Mouse (Mus musculus) E14TG2a.4 (cell line): ENCODE measurements around the gene Gm20388.

Experiments used
- H3K27me3 ChIP-seq: 2 replicates; pipeline ENCODE4 v1.6.1; 2014; ENCODE audit warnings: low read length, control low read depth; ENCODE audit not compliant: insufficient read depth
- H3K36me3 ChIP-seq: 2 replicates; pipeline ENCODE4 v1.6.1; 2014; ENCODE audit warnings: low read length, control low read depth; ENCODE audit not compliant: insufficient read depth
- H3K4me1 ChIP-seq: replicated peaks from 2 replicates; pipeline ENCODE4 v1.6.1; 2014; ENCODE audit warnings: low read depth, low read length, control low read depth
- H3K4me3 ChIP-seq: replicated peaks from 2 replicates; pipeline ENCODE4 v1.5.1; 2014; ENCODE audit warnings: mild to moderate bottlenecking, low read length
- H3K9me3 ChIP-seq: 2 replicates; pipeline ENCODE4 v1.6.1; 2014; ENCODE audit warnings: low read length, control low read depth
- CTCF ChIP-seq: conservative IDR thresholded peaks from 2 replicates; pipeline ENCODE4 v1.5.1; 2014; ENCODE audit warnings: low read length
- NANOG ChIP-seq: IDR thresholded peaks from 2 replicates; pipeline ENCODE4 v1.6.1; 2014; ENCODE audit warnings: borderline replicate concordance, low read length, mixed read lengths
- POU5F1 ChIP-seq: IDR thresholded peaks from 2 replicates; pipeline ENCODE4 v1.6.1; 2014; ENCODE audit warnings: low read length, borderline replicate concordance

The Gm20388 gene

GRCm38 (mm10) chr8:123961371-123961770 lies 4050.7 kb downstream of the Gm20388 start:
- Histone ChIP-seq H3K4me3 (no peak overlapping the region), H3K27me3 (no peaks in the 10 kb centered on the region), H3K4me1 (peaks cover 15% of the 10 kb centered on the region), H3K9me3 (no peaks in the 10 kb centered on the region), H3K36me3 (peaks cover 72% of the 10 kb centered on the region)
- TF ChIP-seq NANOG (no peak), POU5F1 (no peak), CTCF (no peak)

- Histone ChIP-seq H3K27me3 (no peaks in the 10 kb centered on the region), H3K4me3 (no peak overlapping the region), H3K36me3 (peaks cover 47% of the 10 kb centered on the region), H3K9me3 (no peaks in the 10 kb centered on the region), H3K4me1 (0 out of 2 replicates have a peak, but pooled peaks cover 9% of the 10 kb centered on the region)
- TF ChIP-seq NANOG: no peak
- TF ChIP-seq CTCF: peak; percentile 50
Observed at GRCm38 (mm10) chr8:123966896-123967295, 4056.3 kb downstream of the Gm20388 start.

- 0 out of 2 replicates have a peak, but pooled peaks cover 3% of the 10 kb centered on the region for H3K9me3 ChIP-seq
- TF ChIP-seq NANOG (no peak), CTCF (no peak), POU5F1 (no peak)
- H3K27me3 ChIP-seq: no peaks in the 10 kb centered on the region
- H3K4me1 ChIP-seq: peaks cover 29% of the 10 kb centered on the region
- H3K4me3 ChIP-seq: no peak overlapping the region
- peaks cover 10% of the 10 kb centered on the region for H3K36me3 ChIP-seq
Observed at GRCm38 (mm10) chr8:123973495-123973894, 4062.9 kb downstream of the Gm20388 start.

- Histone ChIP-seq H3K27me3 (peaks cover 9% of the 10 kb centered on the region), H3K4me3 (no peak overlapping the region), H3K4me1 (peaks cover 35% of the 10 kb centered on the region), H3K9me3 (0 out of 2 replicates have a peak, but pooled peaks cover 3% of the 10 kb centered on the region), H3K36me3 (no peaks in the 10 kb centered on the region; the same call in 1 of the 2 replicates)
- TF ChIP-seq CTCF (no peak), POU5F1 (no peak), NANOG (no peak)
Observed at GRCm38 (mm10) chr8:123977499-123977898, 4066.9 kb downstream of the Gm20388 start.

- TF ChIP-seq POU5F1 (no peak), NANOG (no peak), CTCF (no peak)
- Histone ChIP-seq H3K36me3 (no peaks in the 10 kb centered on the region; the same call in 1 of the 2 replicates), H3K27me3 (peaks cover 9% of the 10 kb centered on the region), H3K4me1 (peaks cover 36% of the 10 kb centered on the region), H3K9me3 (0 out of 2 replicates have a peak, but pooled peaks cover 3% of the 10 kb centered on the region), H3K4me3 (0 out of 2 replicates have a peak overlapping the region, but pooled peaks have one; percentile 4)
Observed at GRCm38 (mm10) chr8:123978166-123978838, 4067.7 kb downstream of the Gm20388 start.

GRCm38 (mm10) chr8:123978926-123979325 lies 4068.3 kb downstream of the Gm20388 start:
- 0 out of 2 replicates have a peak overlapping the region, but pooled peaks have one; percentile 4 for H3K4me3 ChIP-seq
- no peaks in the 10 kb centered on the region; the same call in 1 of the 2 replicates for H3K36me3 ChIP-seq
- peaks cover 9% of the 10 kb centered on the region for H3K27me3 ChIP-seq
- H3K9me3 ChIP-seq: 0 out of 2 replicates have a peak, but pooled peaks cover 3% of the 10 kb centered on the region
- TF ChIP-seq CTCF (no peak), POU5F1 (no peak), NANOG (no peak)
- peaks cover 37% of the 10 kb centered on the region for H3K4me1 ChIP-seq

- Histone ChIP-seq H3K36me3 (no peaks in the 10 kb centered on the region; the same call in 1 of the 2 replicates), H3K4me1 (peaks cover 41% of the 10 kb centered on the region), H3K4me3 (no peak overlapping the region), H3K27me3 (peaks cover 9% of the 10 kb centered on the region), H3K9me3 (no peaks in the 10 kb centered on the region)
- no peak for TF ChIP-seq POU5F1
Observed at GRCm38 (mm10) chr8:123980239-123980638, 4069.6 kb downstream of the Gm20388 start.

GRCm38 (mm10) chr8:123981674-123982073 lies 4071.0 kb downstream of the Gm20388 start:
- Histone ChIP-seq H3K9me3 (no peaks in the 10 kb centered on the region), H3K36me3 (no peaks in the 10 kb centered on the region; the same call in 1 of the 2 replicates), H3K27me3 (peaks cover 9% of the 10 kb centered on the region), H3K4me3 (peak overlapping the region; percentile 93), H3K4me1 (peaks cover 41% of the 10 kb centered on the region)
- TF ChIP-seq NANOG (no peak), CTCF (no peak), POU5F1 (no peak)

GRCm38 (mm10) chr8:123982291-123982793 lies 4071.7 kb downstream of the Gm20388 start:
- TF ChIP-seq NANOG (no peak), CTCF (no peak), POU5F1 (no peak)
- Histone ChIP-seq H3K27me3 (peaks cover 9% of the 10 kb centered on the region), H3K4me1 (peaks cover 38% of the 10 kb centered on the region), H3K36me3 (no peaks in the 10 kb centered on the region; the same call in 1 of the 2 replicates), H3K9me3 (no peaks in the 10 kb centered on the region), H3K4me3 (peak overlapping the region; percentile 93)
